Mouse (Mus musculus) adrenal gland, postnatal 10 days (tissue): ENCODE results near the gene Rbx1. TPM values are rescaled to one million over a fixed set of nuclear protein-coding genes. Genes with fewer than 3 reads are reported as not detected.

ENCODE experiments used
- DNase-seq: peaks from one replicate; pipeline ENCODE4 v3.0.0; 2021; ENCODE audit warnings: mixed read lengths
- total RNA-seq, 2 experiments: library from RNA; stranded (reverse); gene quantifications; 2 replicates each; pipeline ENCODE4 v1.2.3; 2021

Gene Rbx1
- total RNA-seq, 2 experiments from 2014 or later: 132 to 145 TPM

DNA sequence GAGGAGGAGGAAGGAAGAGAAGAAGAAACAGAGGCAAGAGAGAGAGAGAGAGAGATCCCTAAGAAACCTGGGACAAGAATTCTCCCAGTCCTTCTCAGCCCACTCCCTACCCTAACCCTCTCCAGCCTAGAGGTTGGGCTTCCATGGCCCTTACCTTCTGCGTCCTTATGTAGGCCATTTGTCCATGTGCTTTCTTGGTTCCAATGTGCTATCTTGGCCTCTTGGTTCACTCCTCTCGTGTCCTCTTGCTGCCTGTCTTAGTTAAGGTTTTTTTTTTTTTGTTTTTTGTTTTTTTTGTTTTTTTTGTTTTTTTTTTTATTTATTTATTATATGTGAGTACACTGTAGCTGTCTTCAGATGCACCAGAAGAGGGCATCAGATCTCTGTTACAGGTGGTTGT lies 16.9 kb downstream of the Rbx1 start:
- DNase-seq: no peak

DNA sequence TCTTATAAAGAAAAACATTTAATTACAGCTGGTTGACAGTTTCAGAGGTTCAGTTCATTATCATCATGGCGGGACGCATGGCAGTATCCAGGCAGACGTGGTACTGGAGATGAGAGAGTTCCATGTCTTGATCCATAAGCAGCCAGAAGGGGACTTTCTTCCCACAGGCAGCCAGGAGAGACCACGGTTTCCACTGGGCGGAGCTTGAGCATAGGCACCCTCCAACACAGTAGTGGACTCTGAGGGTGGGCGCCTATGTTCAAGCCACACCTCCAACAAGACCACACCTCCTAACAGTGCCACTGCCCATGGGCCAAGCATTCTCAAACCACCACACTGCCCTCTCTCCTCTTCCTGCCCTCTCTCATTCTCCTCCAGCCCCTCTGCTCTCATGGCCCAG lies 17.6 kb downstream of the Rbx1 start:
- DNase-seq: no peak

DNA sequence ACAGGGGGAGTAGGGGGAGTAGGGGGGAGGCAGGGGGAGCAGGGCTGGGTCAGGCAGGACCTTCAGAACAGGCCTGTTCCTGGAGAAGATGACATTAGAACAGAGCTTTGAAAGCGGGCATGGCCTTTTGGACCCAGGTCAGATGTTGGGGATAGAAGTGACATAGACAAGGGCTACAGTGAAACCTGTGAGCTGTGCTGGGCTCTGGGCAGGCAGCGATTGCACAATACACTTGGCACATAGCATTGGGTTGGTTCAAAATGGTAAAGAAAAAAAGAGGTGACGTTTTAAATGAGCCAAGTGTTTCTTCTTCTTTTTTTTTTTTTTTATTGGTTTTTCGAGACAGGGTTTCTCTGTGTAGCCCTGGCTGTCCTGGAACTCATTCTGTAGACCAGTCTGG lies 19.4 kb downstream of the Rbx1 start:
- peak; percentile 51 for DNase-seq

DNA sequence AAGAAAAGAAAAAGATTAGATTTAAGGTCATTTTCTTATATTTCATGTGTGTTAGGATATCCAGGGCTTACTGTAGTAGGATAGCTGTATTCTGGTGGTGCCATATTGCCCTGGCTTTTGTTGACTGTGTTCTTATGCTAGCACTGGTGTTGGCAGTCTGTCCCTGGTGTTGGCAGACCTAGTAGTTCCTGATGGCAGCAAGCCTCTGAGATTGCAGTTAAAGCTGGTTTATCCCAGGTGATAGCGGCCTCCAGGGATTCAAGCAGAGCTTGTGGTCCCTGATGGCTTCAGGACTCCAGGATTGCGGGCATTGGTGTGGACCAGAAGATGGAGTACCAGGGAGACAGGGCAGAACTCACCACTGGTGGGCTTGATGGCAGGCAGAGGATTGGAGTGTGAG lies 37.4 kb downstream of the Rbx1 start:
- DNase-seq: peak; percentile 65

DNA sequence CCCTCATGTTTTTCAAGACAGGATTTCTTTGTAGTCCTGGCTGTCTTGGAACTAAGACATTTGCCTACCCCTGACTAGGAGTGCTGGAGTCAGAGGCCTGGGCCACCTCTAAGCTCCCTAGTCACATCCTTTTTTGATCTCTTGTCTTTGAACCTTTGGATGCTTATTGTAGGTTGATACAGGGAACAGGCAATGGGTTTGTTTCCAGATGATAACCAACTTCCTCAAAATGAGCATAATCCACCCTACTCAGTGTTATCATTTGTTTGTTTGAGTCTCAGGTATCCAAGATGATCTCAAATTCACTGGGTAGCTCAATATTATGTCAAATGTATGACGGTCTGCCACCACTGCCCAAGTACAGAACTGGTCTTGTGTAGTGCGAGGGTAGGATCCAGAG lies 37.9 kb downstream of the Rbx1 start:
- DNase-seq: no peak

DNA sequence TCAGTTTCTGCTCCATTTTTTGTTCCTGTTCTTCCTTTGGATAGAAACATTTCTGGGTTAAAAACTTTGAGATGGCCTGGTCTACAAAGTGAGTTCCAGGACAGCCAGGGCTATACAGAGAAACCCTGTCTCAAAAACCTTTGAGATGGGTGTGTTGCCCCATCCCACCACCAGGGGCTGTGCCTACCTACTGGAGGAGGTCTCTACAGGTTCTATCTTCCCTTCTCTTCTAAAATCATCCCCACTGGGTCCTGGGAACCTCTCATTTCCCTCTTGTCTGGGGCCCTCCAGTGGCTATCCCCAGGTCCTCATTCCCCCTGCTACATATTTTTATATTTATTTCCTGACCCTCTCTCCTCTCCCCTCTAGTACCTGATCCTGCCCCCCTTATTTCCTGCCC lies 41.1 kb downstream of the Rbx1 start:
- DNase-seq: peak; percentile 34

DNA sequence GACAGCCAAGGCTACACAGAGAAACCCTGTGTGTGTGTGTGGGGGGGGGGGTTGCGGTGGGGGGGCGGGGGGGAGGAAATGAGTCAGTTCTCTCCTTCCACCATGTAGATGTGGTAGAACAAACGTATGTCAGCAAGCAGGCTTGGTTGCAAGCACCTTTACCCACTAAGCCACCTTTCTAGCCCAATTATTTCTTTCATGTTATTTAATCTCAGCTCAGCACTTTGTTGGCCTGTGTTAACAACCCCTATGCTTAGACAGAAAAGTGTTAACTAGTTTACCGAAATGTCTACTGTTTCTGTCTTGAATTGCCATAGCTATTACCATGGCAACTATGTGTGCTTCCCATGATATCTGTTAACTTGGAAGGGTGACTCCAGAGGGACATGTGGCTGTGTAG lies 44.5 kb downstream of the Rbx1 start:
- DNase-seq: no peak

DNA sequence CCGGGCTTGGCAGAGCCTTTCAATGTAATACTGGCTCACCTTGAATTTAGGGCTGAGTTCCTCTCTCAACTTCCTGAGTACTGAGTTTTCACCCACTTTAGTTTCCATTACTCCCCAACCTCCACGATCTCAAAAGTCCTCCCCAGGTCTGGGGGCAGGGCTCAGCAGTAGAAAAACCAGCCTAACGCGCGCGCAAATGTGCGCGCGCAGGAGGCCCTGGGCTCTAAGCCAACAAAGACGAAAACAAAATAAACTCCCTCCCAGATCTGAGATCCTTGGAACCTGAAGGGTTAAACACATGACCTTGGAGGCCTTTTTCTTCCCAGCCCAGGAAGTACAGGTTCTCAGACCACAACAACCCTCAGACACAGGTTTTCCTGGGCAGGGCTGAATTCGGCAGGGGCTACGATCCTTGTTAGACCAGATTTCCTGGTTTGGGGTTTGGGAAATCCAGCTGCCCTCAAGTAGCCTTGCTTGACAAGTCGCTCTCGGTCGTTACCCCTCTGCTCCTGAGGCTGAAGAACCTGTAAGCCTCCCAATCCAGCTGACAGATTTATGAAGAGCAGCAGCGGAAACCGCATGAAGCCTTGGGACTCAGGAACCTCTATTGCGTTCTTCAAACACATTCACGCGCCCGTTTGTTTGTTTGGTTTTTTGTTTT lies 45.6 kb downstream of the Rbx1 start:
- DNase-seq: peak; percentile 84

DNA sequence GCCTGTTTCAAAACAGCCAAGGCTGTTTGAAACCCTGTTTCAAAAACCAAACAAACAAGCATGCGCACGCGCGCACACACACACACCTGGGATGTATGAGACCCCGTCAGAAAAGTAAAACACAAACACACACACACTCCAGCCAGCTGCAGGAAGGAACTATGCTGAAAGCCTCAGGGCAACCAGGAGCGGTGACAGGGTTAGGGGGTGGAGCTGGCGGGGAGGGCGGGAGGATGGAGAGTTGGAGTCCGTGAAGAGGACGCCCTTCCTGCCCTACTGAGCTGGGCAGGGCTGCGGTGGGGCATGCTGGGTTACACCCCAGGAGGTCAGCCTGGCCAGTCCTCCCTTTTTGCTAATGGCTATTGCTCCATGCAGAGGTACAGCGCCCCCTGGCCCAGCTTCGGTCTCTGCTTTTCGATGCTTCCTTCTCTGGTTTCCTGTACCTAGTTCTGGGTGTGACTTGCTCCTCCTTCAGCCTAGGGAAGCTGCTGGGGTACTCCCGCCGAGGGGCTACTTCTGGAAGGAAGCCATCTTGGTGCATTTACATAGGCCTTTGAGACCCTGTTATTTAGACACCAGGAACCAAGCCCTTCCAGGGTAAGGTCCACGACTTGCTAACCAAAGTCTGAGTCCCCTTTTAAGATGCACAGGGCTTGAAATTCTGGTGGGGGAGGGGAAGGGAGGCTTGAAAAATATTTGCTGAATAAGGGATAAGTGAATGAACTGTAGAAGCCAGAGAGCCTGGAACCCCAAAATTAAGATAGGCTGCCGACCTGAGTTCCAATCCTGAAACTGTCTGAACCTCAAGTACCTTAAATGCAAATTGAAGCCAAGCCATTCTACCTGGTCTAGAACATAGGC lies 48.2 kb downstream of the Rbx1 start:
- peak; percentile 92 for DNase-seq

DNA sequence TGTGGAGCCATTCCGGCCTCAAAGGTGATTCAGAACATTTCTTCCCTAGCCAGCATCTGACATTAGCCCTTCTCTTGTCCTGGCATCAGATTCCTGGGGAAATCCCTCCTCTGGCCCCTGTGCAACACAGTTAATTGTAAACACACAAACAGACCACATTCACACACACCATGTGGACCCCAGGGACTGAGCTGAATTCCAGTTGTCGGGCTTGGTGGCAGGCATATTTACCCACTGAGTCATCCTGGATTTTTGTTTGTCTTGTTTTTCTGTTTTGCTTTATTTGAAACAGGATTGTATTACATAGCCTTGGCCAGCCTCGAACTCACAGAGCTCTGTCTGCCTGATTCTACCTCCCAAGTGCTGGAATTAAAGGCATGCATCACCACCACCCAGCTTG lies 49.1 kb downstream of the Rbx1 start:
- DNase-seq: no peak

DNA sequence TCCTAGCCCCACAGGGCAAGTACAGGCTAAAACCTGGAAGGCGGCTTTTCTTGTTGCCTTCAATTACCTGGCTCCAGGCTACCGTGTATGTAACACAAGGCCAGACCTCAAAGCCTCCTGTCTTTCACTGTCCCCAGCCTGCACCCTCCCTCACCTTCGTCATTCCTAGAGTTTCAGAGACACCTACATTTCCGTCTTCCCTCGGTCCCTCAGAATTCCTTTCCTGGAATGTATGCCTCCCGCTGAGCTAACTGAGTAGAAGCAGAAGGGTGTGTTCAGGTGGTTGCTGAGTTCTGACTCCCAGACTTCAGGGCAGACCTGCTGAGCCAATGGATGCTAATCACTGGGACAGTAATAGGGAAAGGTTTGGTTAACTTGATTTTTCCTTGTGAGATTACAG lies 51.9 kb downstream of the Rbx1 start:
- DNase-seq: no peak

DNA sequence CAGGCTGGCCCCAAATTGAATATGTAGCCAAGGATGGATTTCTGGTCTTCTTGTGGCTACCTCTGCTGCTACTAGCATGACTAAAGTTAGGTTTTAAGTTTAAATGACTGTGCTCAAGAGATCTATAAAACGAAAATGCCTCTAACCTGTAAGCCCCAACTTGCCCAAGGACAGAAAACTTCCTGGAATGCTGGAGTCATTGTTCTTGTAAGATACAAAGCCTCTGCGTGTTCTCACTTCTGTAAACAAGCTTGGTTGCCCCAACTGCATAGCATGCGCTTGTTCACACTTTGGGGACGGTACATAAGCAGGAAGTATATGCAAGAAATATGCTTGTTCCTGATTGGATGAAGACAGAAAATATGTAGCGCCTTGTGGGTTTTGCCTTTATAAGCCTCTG lies 52.7 kb downstream of the Rbx1 start:
- DNase-seq: no peak

DNA sequence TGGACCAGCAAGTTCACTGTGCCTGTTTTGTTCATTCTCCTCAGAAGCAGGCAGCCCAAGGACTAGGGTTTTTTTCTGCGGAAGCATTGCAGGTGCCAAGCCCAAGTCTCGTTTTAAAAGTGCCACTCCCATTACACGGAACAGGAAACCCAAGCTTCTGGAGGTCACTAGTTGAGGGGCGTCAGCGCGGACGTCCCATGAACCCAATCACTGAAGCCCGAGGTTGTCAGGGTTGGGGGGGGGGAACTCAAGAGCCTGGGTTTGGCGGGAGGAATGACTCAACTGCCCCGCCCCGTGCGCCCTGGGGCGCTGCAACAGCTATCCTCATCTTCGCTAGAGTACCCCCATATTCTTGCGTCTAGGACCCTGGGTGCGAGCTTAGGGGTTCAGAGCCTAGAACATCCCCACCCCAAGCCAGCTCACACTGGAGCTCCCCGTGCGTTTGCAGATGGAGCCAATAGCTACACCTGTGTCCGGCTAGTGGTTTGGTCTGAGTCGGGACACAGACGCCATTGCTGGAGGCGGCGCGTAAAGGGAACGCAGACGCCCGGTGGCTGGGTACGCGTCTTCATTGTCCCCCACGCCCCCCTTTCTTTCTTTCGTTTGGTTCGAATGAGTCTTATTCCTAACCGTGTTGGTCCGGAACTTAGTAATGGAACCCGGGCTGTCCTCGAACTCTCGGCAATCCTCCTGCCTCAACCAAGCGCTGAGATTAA lies 56.1 kb downstream of the Rbx1 start:
- DNase-seq: peak; percentile 84

DNA sequence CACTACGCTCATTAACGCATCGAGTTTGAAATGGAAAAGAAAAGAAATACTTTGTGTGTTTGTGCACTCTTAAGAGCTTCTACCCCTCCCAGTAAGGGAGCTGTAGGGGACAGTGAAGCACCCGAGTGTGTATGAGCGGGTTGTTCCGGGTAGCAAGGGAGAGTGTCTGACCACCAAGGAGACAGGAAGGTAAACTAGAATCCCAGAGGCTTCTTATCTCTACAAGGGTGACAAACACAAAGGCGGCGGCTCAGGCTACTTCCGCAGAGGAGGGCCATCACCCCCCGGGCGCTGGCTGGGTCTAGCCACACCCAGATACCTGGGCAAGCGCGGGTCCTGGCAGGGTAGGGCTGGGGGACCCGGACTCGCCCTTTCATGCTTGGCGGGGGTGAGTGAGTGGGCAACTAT lies 56.7 kb downstream of the Rbx1 start:
- DNase-seq: no peak

DNA sequence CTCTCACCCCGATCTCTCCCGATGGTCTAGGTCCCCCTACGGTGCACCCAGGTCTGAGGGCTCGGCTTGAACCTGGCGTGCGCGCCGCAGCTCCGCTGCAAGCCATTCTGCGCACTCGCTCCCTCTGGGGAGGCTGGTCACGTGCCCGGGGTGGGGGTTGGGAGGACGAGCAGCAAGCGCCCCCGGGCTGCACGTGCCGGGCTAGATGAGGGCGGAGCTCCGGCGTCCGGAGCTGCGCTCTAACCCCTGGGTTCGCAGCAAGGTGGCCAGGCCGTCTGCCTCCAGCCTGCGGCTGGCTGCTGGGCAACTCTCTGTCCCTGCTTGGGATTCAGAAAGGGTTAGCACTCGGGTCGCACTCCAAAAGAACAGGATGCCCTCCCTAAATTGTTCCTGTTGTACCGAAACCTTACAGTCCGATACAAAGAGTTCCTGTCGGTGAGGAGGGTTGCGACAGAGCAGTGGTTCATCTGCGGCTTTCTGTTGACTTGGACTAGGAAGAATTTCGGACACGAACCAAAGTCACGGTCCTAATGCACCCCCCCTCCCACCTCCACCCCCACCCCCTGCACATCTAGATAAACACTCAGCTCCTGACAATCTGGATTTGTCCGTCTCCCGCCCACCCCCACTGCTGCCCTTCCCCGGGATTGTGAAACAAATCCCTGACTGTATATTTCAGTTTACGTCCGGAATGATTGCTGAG lies 57.2 kb downstream of the Rbx1 start:
- peak; percentile 100 for DNase-seq

DNA sequence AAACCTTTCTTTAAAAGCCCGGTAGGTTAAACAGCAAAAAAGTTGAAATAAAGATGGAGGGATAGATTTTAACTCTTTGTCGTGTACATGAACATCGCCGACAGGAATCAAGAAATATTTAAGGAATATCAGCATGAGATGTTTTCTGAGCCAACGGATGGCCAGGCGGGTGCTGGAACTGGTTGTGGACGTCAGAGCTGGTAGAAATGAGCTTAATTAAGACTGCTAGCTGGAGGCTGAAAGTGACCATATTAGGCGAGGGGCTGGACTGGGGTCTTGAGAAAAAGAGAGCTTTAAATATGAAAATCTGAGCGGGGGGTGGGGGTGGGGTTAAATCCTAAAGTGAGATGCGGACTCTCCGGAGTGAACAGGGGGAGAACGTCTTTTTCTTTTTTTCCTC lies 57.8 kb downstream of the Rbx1 start:
- DNase-seq: peak; percentile 21

Other genes starting within 250 kb of the Rbx1 start
- gene Mchr1, start 230.8 kb upstream of the Rbx1 start, total RNA-seq: under 1 TPM; 0.18 to 0.61 TPM
- gene Slc25a17, start 105.5 kb upstream of the Rbx1 start, total RNA-seq: 100 to 1,000 TPM; 105 to 131 TPM
- gene St13, start 66.2 kb upstream of the Rbx1 start, total RNA-seq: 100 to 1,000 TPM; 172 to 192 TPM
- 10 to 100 TPM; 22.5 to 24.2 TPM for gene Xpnpep3, start 66.2 kb upstream of the Rbx1 start, total RNA-seq
- gene Dnajb7, start 58.0 kb upstream of the Rbx1 start, total RNA-seq: not detected
- 10 to 100 TPM; 51.0 to 68.6 TPM for gene Ep300, start 119.1 kb downstream of the Rbx1 start, total RNA-seq
- gene L3mbtl2, start 197.6 kb downstream of the Rbx1 start, total RNA-seq: 10 to 100 TPM; 16.4 to 19.7 TPM
- gene Chadl, start 231.0 kb downstream of the Rbx1 start, total RNA-seq: 1 to 10 TPM; 3.6 to 5.1 TPM